Mouse (Mus musculus) spleen, adult 2 months (tissue): ENCODE results near the gene C530008M17Rik. TPM values are rescaled to one million over a fixed set of nuclear protein-coding genes. Genes with fewer than 3 reads are reported as not detected.

Experiments
- DNase-seq, 2 experiments: peaks; one replicate each; pipeline versions ENCODE4 v3.0.0 to v3.0.0-alpha.2; 2012 to 2021; ENCODE audit warnings: low spot score in 2 of 2, low read depth in 1 of 2
- H3K27ac ChIP-seq: fragments of 200-500 bp; 2 replicates; pipeline ENCODE4 v1.5.1; 2012; ENCODE audit warnings: low read length, inconsistent platforms; ENCODE audit not compliant: insufficient read depth
- H3K27me3 ChIP-seq: fragments of 200-500 bp; 2 replicates; pipeline ENCODE4 v1.6.1; 2012; ENCODE audit warnings: mild to moderate bottlenecking, moderate library complexity, low read length, inconsistent platforms; ENCODE audit not compliant: control insufficient read depth, insufficient read depth
- H3K36me3 ChIP-seq: fragments of 200-500 bp; 2 replicates; pipeline ENCODE4 v1.6.1; 2012; ENCODE audit warnings: mild to moderate bottlenecking, low read length, inconsistent platforms; ENCODE audit not compliant: control insufficient read depth, insufficient read depth
- H3K4me1 ChIP-seq: fragments of 200-500 bp; 2 replicates; pipeline ENCODE4 v1.6.1; 2011; ENCODE audit warnings: inconsistent platforms; ENCODE audit not compliant: control insufficient read depth, insufficient read depth, insufficient read length
- H3K4me3 ChIP-seq: fragments of 200-500 bp; 2 replicates; pipeline ENCODE4 v1.5.1; 2011; ENCODE audit warnings: mild to moderate bottlenecking, inconsistent platforms; ENCODE audit not compliant: insufficient read depth, insufficient read length; ENCODE audit errors: extremely low read depth
- CTCF ChIP-seq: fragments of 200-500 bp; IDR thresholded peaks from 2 replicates; pipeline ENCODE4 v1.5.1; 2011; ENCODE audit warnings: mild to moderate bottlenecking, inconsistent platforms; ENCODE audit not compliant: insufficient read depth, insufficient read length, insufficient replicate concordance; ENCODE audit errors: extremely low read depth
- POLR2A ChIP-seq: fragments of 200-500 bp; IDR thresholded peaks from 2 replicates; pipeline ENCODE4 v1.6.1; 2011; ENCODE audit warnings: low read depth, low read length, inconsistent platforms
- WGBS: fragments of 180-500 bp; shearing (Covaris S2); methylation state at CpG from one replicate; pipeline ENCODE4 v1.1.7; 2018; 5-methylcytosine and 5-hydroxymethylcytosine counted together
- polyA plus RNA-seq: library from polyadenylated mRNA; depleted of rRNA; stranded (reverse); fragments of >200 nt; gene quantifications from 2 replicates; pipeline ENCODE4 v1.2.3, GENCODE M21; 2012

Gene C530008M17Rik
- polyA plus RNA-seq, 1 experiment: 4.2 TPM

DNA sequence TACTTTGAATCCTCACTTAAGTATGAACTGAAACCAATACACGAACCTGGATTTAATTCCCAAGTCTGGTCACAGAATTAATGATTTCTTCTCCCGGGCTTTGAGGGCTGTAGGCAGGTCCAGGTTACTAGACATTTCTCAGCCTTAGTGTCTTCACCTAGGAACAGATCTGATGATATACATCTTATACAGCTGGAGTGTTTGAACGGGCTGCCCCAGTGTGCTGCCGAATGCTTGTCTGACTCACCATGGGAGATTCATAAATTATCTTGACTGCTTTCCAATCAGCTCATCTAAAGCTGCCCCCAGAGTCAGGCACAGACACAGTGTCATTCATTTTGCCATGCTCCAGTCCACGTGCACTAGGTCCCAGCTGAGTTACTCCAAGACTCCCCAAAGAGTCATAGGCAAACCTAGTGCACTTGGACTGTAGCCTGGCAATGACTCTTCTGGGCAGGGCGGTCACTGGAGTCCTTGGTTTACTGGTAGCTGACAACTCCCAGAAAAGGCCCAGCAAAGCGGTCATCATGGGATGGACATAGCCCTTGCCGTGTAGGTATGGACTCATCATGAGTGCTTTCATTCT lies 70.3 kb downstream of the C530008M17Rik start:
- Histone ChIP-seq H3K4me3 (no peak overlapping the region), H3K36me3 (no peaks in the 10 kb centered on the region), H3K4me1 (no peaks in the 10 kb centered on the region), H3K27ac (no peak overlapping the region), H3K27me3 (no peaks in the 10 kb centered on the region)
- DNase-seq: no peak
- TF ChIP-seq POLR2A: no peak
- TF ChIP-seq CTCF: no peak
- WGBS: 94% methylated on average over 8 of the region's 8 CpGs

- 85% methylated on average over 6 of the region's 6 CpGs for WGBS
- no peak for TF ChIP-seq POLR2A
- TF ChIP-seq CTCF: no peak
- Histone ChIP-seq H3K27me3 (no peaks in the 10 kb centered on the region), H3K36me3 (no peaks in the 10 kb centered on the region), H3K27ac (no peak overlapping the region), H3K4me1 (no peaks in the 10 kb centered on the region), H3K4me3 (no peak overlapping the region)
- DNase-seq: no peak
These were observed 76.8 kb downstream of the C530008M17Rik start for GRCm38 (mm10) chr5:76733055-76733641.

DNA sequence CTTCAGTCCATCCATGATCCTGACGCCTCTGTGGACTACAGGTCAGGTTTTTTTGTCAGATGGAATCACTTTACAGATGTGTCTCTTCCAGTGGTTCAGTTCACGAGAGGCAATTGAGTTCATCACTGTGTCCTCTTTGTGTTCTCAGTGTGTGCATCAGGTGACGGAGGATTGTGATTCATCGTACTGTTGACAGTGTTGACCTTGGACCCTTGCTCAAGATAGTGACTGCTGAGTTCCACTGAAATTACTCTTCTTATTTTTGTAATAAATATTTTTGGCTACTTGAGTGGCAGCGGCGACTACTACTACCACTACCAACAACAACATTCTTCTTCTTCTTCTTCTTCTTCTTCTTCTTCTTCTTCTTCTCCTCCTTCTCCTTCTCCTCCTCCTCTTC lies 85.2 kb downstream of the C530008M17Rik start:
- WGBS: 93% methylated on average over 6 of the region's 6 CpGs
- H3K4me1 ChIP-seq: no peaks in the 10 kb centered on the region
- H3K27ac ChIP-seq: no peak overlapping the region
- H3K27me3 ChIP-seq: no peaks in the 10 kb centered on the region
- no peak for DNase-seq
- TF ChIP-seq POLR2A (no peak), CTCF (no peak)
- no peaks in the 10 kb centered on the region for H3K36me3 ChIP-seq
- no peak overlapping the region for H3K4me3 ChIP-seq

GRCm38 (mm10) chr5:76742076-76742475 lies 85.8 kb downstream of the C530008M17Rik start:
- Histone ChIP-seq H3K36me3 (no peaks in the 10 kb centered on the region), H3K4me3 (no peak overlapping the region), H3K27ac (no peak overlapping the region), H3K27me3 (no peaks in the 10 kb centered on the region), H3K4me1 (no peaks in the 10 kb centered on the region)
- TF ChIP-seq CTCF (no peak), POLR2A (no peak)
- 93% methylated on average over 6 of the region's 6 CpGs for WGBS
- DNase-seq: no peak

DNA sequence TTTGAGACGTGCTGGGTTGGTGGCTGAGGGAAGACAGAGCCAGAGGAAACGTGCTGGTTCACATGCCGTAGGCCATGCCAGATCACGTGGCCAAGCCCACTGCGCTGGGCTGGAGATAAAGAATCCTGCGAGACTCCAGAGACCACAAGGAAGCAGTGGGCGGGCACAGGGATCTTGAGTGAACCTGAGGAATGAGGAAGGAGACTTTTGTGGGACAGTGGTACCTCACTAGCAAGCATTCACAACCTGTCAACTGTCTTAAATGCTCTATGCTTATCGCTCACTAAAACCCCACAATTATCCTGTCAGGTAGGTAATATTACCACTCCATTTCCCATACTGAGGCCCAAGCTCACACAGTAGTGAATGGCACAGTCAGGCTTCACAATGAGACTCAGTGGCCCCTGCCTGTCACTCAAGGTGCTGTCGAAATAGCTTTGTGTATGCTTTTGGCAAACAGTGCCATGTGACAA lies 88.5 kb downstream of the C530008M17Rik start:
- TF ChIP-seq POLR2A: no peak
- H3K36me3 ChIP-seq: no peaks in the 10 kb centered on the region
- no peak overlapping the region for H3K4me3 ChIP-seq
- no peak overlapping the region for H3K27ac ChIP-seq
- H3K4me1 ChIP-seq: no peaks in the 10 kb centered on the region
- DNase-seq: no peak
- WGBS: 88% methylated on average over 9 of the region's 9 CpGs
- no peaks in the 10 kb centered on the region for H3K27me3 ChIP-seq

DNA sequence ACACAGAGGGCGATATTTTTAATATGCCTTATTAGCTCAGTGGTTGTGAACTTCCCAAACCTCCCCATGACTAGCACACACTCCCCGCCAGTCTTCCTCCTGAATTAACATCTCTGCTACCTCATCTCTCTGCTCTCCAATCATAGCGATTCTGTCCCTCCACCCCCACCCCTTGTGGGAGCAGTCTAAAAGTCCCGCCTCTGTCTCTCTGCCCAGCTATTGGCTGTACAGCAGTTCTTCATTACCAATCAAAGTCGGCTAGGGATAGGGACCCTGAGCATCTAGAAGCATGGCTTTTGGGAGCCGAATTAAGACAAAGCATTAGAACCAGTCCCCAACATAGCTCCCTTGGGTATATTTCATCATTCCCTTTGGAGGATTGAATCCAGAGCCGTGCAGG lies 91.5 kb downstream of the C530008M17Rik start:
- no peak for TF ChIP-seq CTCF
- no peak for TF ChIP-seq POLR2A
- DNase-seq: no peak
- Histone ChIP-seq H3K4me1 (no peaks in the 10 kb centered on the region), H3K27ac (no peak overlapping the region), H3K4me3 (no peak overlapping the region), H3K36me3 (no peaks in the 10 kb centered on the region), H3K27me3 (no peaks in the 10 kb centered on the region)
- 84% methylated on average over 7 of the region's 7 CpGs for WGBS

DNA sequence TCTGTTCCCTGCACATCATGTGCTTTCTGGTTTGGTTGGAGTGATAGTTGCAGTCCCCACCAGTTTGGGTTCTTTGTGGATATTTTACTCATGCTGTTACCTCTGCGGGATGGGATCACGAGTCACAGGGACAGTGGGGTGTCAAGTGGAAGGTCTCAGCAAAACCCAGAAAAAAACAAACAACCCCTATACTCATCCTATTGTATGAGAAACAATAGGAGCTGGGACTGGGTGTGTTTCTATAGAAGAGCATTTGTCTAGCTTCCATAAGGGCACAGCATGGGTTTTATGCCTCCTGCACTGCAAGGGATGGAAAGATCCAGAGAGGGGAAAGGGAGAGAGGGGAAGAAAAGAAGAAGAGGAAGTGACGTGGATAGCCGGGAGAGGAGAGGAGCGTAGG lies 96.0 kb downstream of the C530008M17Rik start:
- no peak for DNase-seq
- Histone ChIP-seq H3K36me3 (no peaks in the 10 kb centered on the region), H3K4me3 (no peak overlapping the region), H3K4me1 (no peaks in the 10 kb centered on the region), H3K27me3 (no peaks in the 10 kb centered on the region), H3K27ac (no peak overlapping the region)
- 78% methylated on average over 5 of the region's 5 CpGs for WGBS
- TF ChIP-seq CTCF: no peak
- TF ChIP-seq POLR2A: no peak
